Mouse (Mus musculus): ENCODE results near the gene Schip1.

Schip1 gene

GRCm38 (mm10) chr3:68383672-68384071 is 319.1 kb downstream of the Schip1 start:
- no peak for DNase-seq (ENCODE audit: low spot score in 2 of 2)

GRCm38 (mm10) chr3:68385544-68385943 is 320.9 kb downstream of the Schip1 start:
- DNase-seq (ENCODE audit: low spot score in 2 of 2): no peak

GRCm38 (mm10) chr3:68388023-68388422 is 323.4 kb downstream of the Schip1 start:
- DNase-seq (ENCODE audit: low spot score in 2 of 2): no peak

- no peak for DNase-seq (ENCODE audit: low spot score in 2 of 2)
These were observed 329.0 kb downstream of the Schip1 start for GRCm38 (mm10) chr3:68393578-68393977.

- no peak for DNase-seq (ENCODE audit: low spot score in 2 of 2)
These were observed 334.1 kb downstream of the Schip1 start for GRCm38 (mm10) chr3:68398691-68399090.

- no peak for DNase-seq (ENCODE audit: low spot score in 2 of 2)
These were observed 335.5 kb downstream of the Schip1 start for GRCm38 (mm10) chr3:68400121-68400520.

- DNase-seq (ENCODE audit: low spot score in 2 of 2): no peak
These were observed 338.7 kb downstream of the Schip1 start for GRCm38 (mm10) chr3:68403343-68403742.

- peak; percentile 24 to 43 for DNase-seq (ENCODE audit: low spot score in 2 of 2)
These were observed 339.2 kb downstream of the Schip1 start for GRCm38 (mm10) chr3:68403783-68404217.

- no peak for DNase-seq (ENCODE audit: low spot score in 2 of 2)
These were observed 341.1 kb downstream of the Schip1 start for GRCm38 (mm10) chr3:68405724-68406123.

- no peak for DNase-seq (ENCODE audit: low spot score in 2 of 2)
These were observed 347.7 kb downstream of the Schip1 start for GRCm38 (mm10) chr3:68412262-68412661.

- DNase-seq (ENCODE audit: low spot score in 2 of 2): no peak
These were observed 355.2 kb downstream of the Schip1 start for GRCm38 (mm10) chr3:68419792-68420191.

- DNase-seq (ENCODE audit: low spot score in 2 of 2): no peak
These were observed 356.3 kb downstream of the Schip1 start for GRCm38 (mm10) chr3:68420927-68421326.

- DNase-seq (ENCODE audit: low spot score in 2 of 2): no peak
These were observed 357.2 kb downstream of the Schip1 start for GRCm38 (mm10) chr3:68421849-68422248.

- no peak for DNase-seq (ENCODE audit: low spot score in 2 of 2)
These were observed 363.5 kb downstream of the Schip1 start for GRCm38 (mm10) chr3:68428081-68428480.

- no peak for DNase-seq (ENCODE audit: low spot score in 2 of 2)
These were observed 369.8 kb downstream of the Schip1 start for GRCm38 (mm10) chr3:68434435-68434834.

GRCm38 (mm10) chr3:68434897-68435296 is 370.3 kb downstream of the Schip1 start:
- DNase-seq (ENCODE audit: low spot score in 2 of 2): no peak

GRCm38 (mm10) chr3:68448480-68448879 is 383.9 kb downstream of the Schip1 start:
- no peak for DNase-seq (ENCODE audit: low spot score in 2 of 2)

- no peak for DNase-seq (ENCODE audit: low spot score in 2 of 2)
These were observed 387.0 kb downstream of the Schip1 start for GRCm38 (mm10) chr3:68451634-68452033.

- DNase-seq (ENCODE audit: low spot score in 2 of 2): no peak
These were observed 388.7 kb downstream of the Schip1 start for GRCm38 (mm10) chr3:68453266-68453665.

GRCm38 (mm10) chr3:68453719-68454455 is 389.3 kb downstream of the Schip1 start:
- DNase-seq (ENCODE audit: low spot score in 2 of 2): no peak

- DNase-seq (ENCODE audit: low spot score in 2 of 2): peak; percentile 42 to 75
These were observed 402.0 kb downstream of the Schip1 start for GRCm38 (mm10) chr3:68466643-68467042.

- no peak for DNase-seq (ENCODE audit: low spot score in 2 of 2)
These were observed 403.5 kb downstream of the Schip1 start for GRCm38 (mm10) chr3:68467941-68468687.

GRCm38 (mm10) chr3:68469643-68470042 is 405.0 kb downstream of the Schip1 start:
- DNase-seq (ENCODE audit: low spot score in 2 of 2): no peak
